Mouse (Mus musculus): ENCODE results near the gene Gdf2.

The Gdf2 gene

DNA sequence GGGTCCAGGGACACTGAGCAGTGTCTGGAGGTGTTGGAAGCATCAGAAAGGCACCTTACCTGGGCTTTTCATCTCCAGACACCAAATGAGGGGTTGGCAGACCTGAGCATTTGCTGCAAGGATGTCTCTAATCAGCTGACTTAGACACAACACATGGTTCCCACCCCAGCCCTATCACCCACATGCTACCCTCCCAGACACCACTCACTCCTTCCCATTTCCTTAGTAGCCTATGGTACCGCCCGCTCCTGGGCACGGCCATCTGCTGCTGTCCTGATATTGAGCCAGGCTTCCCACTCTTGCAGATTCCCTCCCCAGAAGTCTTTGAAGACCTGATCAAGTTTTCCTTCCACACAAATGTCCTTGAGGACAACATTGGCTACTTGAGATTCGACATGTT, 17.3 kb downstream of the Gdf2 start:
- DNase-seq = no peak

DNA sequence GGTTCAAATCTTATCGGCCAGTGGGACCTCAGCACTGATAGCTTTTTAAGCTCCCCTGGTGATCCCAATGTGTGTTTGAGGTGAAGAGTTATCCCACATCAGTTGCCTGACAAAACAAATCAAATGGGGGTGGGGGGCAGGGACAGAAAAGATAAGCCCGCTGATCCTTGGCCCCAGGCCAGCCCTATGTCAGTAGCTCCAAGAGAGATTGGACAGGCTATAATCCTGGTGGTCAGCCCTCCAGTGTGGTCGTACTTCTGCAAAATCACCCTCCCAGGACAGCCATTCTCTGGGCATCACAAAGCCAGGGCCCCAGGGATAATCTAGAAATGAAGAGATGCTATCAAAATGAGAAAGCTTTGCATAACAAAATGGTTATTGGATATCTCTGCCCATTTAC, 18.0 kb downstream of the Gdf2 start:
- DNase-seq = no peak

DNA sequence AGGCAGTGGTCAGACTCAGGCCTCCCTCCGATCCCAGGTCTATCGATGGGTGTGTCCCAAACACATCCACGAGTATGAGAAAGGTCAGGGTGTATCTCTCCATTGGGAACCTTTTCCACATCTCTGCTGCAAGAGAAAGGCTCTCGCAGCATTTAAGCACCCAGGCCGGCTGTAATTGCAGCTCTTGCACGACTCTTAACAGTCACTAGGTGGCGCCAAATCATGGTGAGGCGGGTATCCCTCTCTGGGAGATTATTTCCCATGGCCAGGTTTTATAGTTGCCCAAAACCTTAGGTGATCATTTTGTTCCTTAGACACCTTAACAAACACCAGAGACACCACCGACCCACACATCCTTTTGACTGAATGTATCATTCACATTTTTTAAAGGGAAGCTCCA, 18.5 kb downstream of the Gdf2 start:
- peak; percentile 10 to 29 for DNase-seq

DNA sequence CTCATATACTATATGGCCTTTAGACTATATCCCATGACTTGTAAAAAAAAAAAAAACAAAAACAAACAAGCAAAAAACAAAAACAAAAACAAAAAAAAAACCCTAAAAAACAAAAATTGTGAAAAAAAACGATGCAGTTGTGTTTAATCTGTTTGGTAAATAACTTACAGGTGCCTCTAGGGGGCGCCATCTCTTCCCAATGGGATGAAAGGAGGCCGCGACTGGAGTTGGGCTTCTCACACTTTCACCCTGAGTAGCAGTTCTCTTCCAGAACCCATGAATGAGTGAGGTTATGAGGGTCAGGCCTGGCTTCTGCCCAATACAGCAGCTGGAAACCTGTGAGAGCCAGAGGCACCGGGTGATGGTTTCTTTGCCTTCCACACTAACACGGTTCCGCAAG, 24.8 kb downstream of the Gdf2 start:
- no peak for DNase-seq

DNA sequence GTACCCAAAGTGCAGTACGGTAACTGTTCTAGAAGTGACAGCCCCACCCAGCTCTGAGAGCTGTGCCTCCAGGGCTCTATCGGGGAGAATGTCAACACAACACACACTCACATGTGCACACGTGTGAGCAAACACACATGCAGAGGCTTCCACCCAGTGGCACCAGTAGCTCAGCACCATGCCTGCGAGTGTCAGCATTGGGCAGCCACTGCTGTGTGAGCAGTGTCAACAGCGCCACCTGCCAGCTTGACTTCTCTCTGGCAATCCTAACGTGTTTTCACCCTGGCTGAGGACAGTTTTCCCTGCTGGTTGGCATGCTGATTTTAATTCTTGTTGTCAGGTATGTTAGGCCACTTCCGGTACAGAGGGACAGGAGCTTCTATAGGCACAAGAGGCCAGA, 31.8 kb downstream of the Gdf2 start:
- no peak for DNase-seq

DNA sequence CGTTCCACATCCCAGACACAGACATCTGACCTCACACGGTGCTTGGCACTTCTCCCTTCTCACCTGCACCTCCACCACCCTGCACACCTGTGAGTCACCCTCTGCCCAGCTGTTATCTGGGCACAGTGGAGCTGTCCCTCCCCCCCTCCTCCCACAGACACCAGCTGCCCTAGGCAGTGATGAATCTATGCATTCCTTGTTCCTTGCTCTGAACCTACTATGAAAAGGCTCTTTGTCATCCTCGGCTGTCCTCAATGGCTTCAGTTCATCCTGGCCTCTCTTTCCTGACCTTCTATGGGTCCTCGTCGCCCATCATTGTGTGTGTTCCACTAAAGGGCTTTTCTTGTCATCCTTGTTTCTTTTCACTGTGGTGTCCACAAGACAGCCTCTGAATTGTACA, 33.9 kb downstream of the Gdf2 start:
- no peak for DNase-seq

DNA sequence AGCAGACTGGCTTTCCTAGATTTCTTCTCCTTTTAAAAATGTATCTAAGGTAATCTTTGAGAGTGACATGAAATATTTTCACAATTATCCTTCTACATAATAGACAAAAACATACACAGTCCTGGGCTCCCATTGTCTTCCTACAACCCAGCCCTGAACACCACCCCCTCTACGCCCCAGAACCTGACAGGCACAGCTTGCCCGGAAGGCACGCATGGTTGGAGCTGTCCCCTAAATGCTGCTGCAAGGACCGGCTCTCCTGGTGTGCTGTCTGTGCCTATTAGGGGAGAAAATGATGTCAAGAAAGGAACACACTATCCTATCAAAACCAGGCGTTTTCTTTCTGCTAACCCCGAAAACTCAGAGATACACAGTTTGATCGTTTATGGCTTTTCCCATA, 36.9 kb downstream of the Gdf2 start:
- no peak for DNase-seq

DNA sequence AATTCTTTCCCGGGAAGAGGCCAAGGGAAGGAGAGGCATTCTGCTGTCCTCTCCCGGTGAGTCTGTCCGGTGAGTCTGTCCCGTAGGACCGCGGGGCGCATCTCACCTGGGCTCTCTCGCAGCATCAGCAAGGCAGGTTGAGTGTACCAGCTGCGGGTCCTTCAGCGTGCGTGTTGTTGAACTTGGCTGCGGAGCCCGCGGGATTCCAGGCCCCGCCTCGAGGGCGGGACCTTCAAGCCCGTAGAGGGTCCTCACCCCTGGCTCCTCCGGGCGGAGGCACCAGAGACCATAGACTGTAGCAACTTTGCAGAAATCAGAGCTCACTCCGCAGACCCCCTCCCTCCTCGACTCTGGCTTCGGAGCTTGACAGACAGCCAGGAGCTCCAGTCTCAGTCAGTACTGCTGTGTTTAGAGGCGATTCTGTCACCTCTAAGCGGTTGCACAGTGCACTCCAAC, 37.8 kb downstream of the Gdf2 start, which contains the start of gene Zfp488:
TSS of gene Zfp488 (minus strand) at position 161 of the 456 bp plus-strand sequence.
- no peak for DNase-seq

DNA sequence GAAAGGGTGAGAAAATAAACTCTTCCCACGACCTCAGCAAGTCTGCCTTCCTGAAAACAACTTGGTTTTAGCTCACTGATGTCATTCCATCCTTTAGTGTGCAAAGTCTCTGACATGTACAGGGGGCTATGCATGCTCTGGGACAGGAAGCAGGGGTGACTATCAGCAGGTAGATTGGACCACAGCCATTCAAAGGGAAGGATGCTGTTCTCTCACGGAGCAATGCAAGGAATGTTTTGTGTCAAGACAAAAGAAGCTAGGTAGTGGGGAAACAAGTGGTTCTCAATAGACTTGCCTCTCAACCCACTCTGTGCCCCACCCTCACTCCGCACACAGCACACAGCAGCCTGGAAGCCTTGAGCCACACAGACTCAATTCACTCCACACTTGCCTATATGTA, 48.4 kb downstream of the Gdf2 start:
- DNase-seq = no peak

DNA sequence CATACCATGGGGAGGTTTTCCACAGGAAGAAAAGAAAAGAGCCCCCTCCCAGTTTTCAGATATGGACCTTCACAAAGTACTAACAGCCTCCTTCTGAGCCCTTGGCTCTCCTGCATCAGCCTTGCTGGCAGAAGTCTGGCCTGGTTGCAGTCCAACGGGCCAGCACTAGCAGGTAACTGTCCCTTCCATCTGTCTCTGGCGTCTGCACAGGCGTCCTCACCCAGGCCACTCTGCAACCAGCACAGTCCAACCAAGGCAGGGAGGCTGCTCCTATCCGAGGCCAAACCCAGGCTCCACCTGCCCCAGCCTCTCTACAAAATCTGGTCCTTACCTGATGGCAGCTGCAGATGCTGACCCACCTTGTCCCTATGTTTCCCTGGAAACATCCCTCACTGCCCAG, 51.1 kb downstream of the Gdf2 start:
- DNase-seq = no peak

DNA sequence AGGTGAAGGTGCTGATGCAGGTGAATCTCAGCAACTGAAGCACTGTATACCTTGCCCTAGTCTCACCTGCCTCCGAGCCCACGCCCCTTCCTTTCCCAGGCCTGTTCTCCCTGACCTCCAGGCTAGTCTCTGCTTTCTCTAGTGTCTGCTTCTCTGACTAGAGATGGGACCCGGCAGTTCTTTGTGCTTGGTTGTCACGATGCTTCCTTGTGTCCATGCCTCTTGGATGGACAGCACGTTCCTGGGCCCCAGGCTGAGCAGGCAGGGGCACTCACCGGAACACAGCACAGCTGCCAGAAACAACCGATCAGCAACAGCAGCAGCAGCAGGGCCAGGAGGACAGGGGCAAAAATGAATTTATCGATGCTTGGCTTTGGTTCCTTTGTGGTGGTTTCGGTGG, 52.2 kb downstream of the Gdf2 start:
- DNase-seq = no peak

DNA sequence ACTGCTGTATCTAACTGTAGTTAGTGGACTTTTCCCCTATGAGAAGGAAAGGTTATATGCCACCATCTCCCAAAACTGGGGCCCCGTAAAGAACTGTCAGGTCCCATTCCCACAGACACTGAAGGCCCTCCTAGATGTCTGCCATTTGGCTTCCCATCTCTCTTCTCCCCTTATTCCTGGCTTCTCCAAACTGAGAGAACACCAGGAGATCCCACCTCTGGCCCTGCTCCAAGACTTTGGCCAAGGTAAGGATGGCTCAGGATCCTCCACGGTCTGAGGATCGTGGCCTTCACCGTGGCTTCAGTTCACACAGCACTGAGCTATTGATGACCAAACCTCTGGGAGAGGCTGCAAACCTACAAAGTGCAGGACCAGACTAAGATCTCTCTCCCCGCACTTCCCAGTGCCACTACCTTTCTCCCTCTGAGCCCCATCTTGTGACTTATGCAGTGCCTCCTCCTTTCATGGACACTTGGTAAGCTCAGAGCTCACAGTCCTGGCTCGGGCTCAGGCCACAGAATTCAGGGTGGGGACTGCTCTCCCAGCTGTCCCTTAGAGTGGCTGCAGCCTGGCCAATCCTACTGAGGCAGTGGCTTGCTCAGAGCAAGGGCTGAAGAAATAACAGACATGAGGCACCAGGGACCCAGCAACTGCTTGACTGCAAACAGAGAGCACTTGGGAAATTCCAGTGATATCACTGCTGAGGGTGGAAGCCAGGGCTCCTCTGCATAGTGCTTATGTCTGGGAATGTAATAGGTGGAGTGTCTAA, 52.9 kb downstream of the Gdf2 start:
- DNase-seq = no peak

Data from kidney, adult 8-10 months (tissue).